Mouse (Mus musculus): ENCODE results near the gene Snx29. TPM values are rescaled to one million over a fixed set of nuclear protein-coding genes. Genes with fewer than 3 reads are reported as not detected.
"Not testable (repeated sequence)": the region's sequence is repeated elsewhere in the genome, so short reads cannot be mapped to it uniquely, and the experiment has no call there.

Gene Snx29
- polyA plus RNA-seq, 1 experiment from 2014 or later = 19.8 TPM

DNA sequence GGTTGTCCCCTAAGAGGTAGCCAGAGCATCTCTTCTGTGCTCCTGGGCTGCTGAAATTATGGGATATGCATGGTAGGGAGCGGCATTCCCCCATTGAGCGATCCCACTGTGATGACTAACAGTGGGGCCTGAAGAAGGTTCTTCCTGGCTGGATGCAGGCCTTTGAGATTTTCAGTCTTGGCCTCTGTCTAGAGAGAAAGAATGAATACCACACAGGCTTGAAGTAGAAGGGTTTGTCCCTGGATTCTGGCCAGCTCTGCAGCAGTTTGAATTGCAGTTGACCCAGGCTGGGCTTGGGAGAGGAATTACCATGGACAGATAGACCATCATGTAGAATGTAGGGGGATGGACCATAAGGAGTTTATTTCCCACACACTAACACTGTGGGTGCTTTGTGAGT is 159.5 kb downstream of the Snx29 start:
- Histone ChIP-seq H3K36me3 (ENCODE audit: inconsistent target) (no peaks in the 10 kb centered on the region), H3K27ac (no peak overlapping the region), H3K4me3 (ENCODE audit: inconsistent target) (no peak overlapping the region), H3K79me2 (ENCODE audit: inconsistent target) (peaks cover 54% of the 10 kb centered on the region)
- WGBS (ENCODE audit: missing documents) = 93% methylated on average over 2 of the region's 2 CpGs

DNA sequence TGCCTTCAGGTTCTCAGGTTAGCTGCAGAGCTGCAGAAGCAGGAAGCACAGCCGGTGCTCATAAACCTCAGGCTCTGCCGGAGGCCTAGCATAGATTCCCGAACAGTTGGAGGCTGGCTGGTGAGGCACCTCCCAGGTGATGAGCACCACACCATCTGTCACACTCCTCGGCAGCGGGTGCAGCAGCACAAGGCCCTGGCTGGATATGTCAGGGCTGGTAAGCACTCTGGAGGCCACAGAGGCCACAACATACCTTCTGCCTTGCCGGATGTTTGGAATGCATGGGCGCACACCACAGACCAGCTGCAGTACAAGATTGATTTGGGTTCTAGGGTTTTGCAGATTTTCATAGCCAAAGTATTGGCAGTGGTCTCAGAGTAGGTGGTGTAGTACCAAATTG is 172.2 kb downstream of the Snx29 start:
- no peaks in the 10 kb centered on the region for H3K36me3 ChIP-seq (ENCODE audit: inconsistent target)
- H3K27ac ChIP-seq = no peak overlapping the region
- 76% methylated on average over 6 of the region's 7 CpGs for WGBS (ENCODE audit: missing documents)
- H3K79me2 ChIP-seq (ENCODE audit: inconsistent target) = peaks cover 76% of the 10 kb centered on the region
- H3K4me3 ChIP-seq (ENCODE audit: inconsistent target) = no peak overlapping the region

DNA sequence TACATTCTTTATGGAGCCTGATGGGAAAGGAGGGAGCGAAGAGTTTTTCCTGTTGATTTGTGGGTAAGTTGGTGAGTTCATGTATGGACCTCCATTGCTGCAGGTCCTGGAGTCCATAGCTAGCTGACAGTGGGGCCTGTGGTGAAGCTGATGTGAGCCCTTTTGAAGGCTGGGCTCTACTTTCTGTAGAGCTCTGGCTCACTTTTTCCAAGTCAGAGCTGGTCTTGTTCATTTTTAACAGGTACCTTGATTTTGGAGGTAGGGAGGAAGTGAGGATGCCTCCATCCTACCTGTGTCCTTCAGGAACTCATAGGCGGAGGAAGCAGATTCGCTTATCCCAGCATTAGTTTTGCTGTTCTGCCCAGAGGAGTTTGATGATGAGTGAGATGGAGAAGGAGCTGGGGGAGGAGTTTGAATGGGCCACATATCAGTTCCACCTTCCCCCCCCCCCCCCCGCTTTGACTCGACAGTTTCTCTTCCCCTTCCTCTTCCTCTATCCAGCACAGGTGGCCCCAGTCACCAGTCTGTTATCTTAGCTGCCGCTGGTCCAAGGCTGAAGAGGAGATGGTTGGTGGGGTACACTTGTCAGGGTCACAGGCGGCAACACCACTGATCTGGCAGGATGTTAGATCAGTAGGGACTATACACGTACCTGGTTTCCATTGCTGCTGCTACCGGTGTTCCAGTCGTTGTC is 173.4 kb downstream of the Snx29 start:
- no peak overlapping the region for H3K27ac ChIP-seq
- 63% methylated on average over 8 of the region's 10 CpGs for WGBS (ENCODE audit: missing documents)
- H3K4me3 ChIP-seq (ENCODE audit: inconsistent target) = no peak overlapping the region
- H3K79me2 ChIP-seq (ENCODE audit: inconsistent target) = peaks cover 68% of the 10 kb centered on the region
- H3K36me3 ChIP-seq (ENCODE audit: inconsistent target) = peaks cover 4% of the 10 kb centered on the region; the same call in 1 of the 2 replicates

DNA sequence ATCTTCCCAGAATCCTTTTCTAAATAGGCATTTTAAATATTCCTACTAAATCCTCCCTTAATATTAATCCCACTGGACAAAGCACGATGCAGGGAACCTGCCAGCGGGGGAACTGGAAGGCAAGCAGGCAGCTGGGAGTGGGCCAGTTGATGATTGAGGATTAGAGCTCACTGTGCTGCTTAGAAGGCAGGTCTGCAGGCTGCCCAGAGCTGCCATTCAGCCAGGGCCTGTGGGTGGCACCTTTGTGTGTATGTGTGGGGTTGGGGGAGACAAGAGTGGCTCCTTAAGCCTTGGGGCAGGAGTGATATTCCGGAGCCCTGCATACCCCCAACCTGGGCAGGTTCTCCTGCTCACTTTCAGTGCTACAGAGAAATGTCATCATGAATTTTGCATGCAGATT is 174.0 kb downstream of the Snx29 start:
- no peak overlapping the region for H3K27ac ChIP-seq
- H3K36me3 ChIP-seq (ENCODE audit: inconsistent target) = peaks cover 4% of the 10 kb centered on the region; the same call in 1 of the 2 replicates
- 97% methylated on average over 3 of the region's 3 CpGs for WGBS (ENCODE audit: missing documents)
- H3K79me2 ChIP-seq (ENCODE audit: inconsistent target) = peaks cover 61% of the 10 kb centered on the region
- no peak overlapping the region for H3K4me3 ChIP-seq (ENCODE audit: inconsistent target)

DNA sequence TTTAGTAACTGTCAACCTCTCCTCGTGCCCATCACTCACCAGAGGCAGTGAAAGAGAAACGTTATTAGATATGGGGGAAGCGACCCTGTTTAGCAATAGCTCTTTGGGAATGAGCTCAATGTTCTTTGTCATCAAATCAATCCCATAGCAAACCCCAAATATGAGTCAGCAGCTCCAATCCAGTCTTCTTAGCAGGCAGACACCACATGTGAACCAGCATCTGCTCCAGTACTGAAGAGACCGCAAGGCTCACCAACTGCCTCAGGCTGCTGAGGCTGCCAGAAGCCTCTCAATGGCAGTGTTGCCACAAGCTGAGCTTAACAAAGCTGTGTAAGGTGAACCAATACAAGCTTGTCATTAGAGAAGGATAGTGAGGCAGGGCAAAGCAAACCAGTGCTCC is 177.4 kb downstream of the Snx29 start:
- no peak overlapping the region for H3K27ac ChIP-seq
- no peak overlapping the region for H3K4me3 ChIP-seq (ENCODE audit: inconsistent target)
- H3K36me3 ChIP-seq (ENCODE audit: inconsistent target) = peaks cover 4% of the 10 kb centered on the region; the same call in 1 of the 2 replicates
- WGBS (ENCODE audit: missing documents) = 94% methylated on average over 4 of the region's 4 CpGs
- peaks cover 44% of the 10 kb centered on the region; the same call in 1 of the 2 replicates for H3K79me2 ChIP-seq (ENCODE audit: inconsistent target)

DNA sequence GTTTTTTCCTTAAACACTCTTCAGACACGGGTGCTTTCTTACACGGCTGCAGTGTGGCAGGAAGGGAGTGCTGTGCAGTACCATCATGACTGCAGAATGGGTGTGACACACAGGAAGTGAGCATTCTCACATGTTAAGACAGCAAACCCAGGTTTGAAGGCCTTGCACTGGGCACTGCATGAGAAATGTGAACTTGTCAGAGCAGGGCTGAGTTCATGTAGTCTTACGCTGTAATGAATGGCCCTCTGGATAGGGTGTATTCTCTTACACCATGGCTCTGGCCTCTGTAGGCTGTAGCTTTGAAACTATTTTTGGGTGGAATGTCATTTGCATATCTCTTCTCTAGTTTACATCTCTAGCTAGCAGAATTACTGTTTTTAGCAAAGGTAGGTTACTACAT is 178.4 kb downstream of the Snx29 start:
- no peak overlapping the region for H3K4me3 ChIP-seq (ENCODE audit: inconsistent target)
- WGBS (ENCODE audit: missing documents) = 86% methylated on average over 3 of the region's 3 CpGs
- H3K36me3 ChIP-seq (ENCODE audit: inconsistent target) = peaks cover 4% of the 10 kb centered on the region; the same call in 1 of the 2 replicates
- H3K27ac ChIP-seq = no peak overlapping the region
- H3K79me2 ChIP-seq (ENCODE audit: inconsistent target) = peaks cover 33% of the 10 kb centered on the region; the same call in 1 of the 2 replicates

DNA sequence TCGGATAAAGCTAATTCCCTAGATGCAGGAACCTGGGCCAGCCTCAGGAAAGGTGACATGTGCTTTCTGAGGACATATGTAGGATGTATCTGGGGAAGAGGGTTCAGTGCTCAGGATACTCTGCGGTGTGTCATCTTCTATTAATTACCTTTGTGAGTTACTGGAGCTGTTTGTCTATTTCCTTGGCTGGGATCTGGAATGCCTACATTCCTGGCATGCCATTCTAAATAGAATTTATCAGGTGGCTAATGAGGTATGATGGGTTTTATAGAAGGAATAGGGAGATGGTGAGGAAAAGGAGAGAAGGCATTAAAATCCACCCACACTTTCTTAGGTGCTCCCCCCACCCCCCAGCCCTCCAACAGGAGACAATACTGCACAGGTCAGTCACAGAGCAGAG is 178.9 kb downstream of the Snx29 start:
- peaks cover 6% of the 10 kb centered on the region; the same call in 1 of the 2 replicates for H3K36me3 ChIP-seq (ENCODE audit: inconsistent target)
- WGBS (ENCODE audit: missing documents) = 97% methylated on average over 2 of the region's 2 CpGs
- no peak overlapping the region for H3K27ac ChIP-seq

DNA sequence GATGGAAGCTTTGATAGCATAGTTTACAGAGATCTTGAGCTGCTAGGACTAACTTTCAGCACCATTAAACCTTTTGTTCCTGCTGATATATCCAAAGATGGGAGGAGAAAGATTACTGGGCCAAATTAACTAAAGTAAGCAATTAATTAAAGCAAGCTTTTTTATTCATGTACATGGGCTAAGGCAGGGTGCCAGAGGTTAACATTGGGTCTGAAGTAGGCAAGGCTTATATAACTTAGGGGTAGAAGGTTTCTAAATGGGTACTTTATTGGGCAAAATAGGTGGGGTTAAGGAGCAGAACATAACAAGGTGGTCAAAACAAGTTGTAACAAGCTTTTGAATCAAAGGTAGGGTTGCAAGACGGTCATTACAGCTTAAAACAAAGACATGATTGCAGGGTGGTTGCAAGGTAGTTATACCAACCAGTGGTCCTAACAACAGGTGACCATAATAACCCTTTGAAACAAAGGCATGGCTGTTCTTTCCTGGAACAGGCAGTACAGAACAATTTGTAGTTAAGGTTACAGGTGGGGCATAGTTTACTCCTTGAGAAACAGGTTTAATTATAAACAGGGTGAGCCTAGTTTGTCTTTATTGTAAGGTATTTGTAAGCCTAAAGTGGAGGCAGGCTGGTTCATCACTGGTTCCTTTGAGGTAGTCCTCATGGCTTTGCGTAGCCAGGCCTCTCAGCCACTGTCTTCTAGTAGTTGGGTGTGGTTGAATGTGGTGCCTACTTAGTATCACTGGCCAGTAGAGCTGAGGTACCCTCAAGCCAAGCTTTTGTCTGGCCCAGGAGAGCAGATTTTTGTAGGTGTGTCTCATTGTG is 182.2 kb downstream of the Snx29 start:
- Histone ChIP-seq H3K27ac (no peak overlapping the region), H3K79me2 (ENCODE audit: inconsistent target) (peaks cover 14% of the 10 kb centered on the region; the same call in 1 of the 2 replicates), H3K36me3 (ENCODE audit: inconsistent target) (peaks cover 15% of the 10 kb centered on the region; the same call in 1 of the 2 replicates), H3K4me3 (ENCODE audit: inconsistent target) (no peak overlapping the region)
- WGBS (ENCODE audit: missing documents) = 95% methylated on average over 2 of the region's 2 CpGs

More for the DNA sequence above, 178.9 kb downstream of the Snx29 start:
- H3K79me2 ChIP-seq (ENCODE audit: inconsistent target) = peaks cover 29% of the 10 kb centered on the region; the same call in 1 of the 2 replicates
- H3K4me3 ChIP-seq (ENCODE audit: inconsistent target) = no peak overlapping the region

DNA sequence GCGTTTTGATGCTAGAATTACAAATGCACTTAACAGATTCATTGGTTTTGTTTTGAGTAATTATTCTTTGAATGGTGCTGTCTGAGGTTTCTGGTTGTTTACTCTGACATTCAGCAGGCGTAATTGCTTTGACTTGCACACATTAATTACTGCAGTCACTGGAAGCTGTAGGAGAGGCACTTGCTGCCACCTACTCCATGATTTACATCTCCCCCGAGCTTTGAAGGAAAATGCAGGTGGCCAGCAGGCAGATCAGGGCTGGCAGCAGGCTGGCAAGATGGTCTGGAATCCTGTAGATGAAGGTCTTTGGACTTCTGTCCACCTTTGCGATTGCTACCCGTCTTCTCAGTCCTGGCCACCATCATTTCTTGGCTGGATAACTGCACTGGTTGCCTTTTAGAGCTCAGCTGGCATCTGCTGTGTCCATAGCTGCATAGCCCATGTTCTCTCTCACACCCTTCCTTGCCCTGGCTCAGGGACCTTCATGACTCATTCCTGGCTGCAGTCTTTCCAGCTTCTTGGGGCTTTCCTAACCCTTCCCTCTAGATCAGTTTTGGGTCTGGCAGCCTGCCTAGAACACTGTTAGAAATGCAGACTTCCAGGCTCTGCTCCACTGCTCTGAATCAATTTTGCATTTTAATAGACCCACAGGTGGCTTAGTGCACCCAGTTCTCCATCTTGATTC is 182.9 kb downstream of the Snx29 start:
- Histone ChIP-seq H3K79me2 (ENCODE audit: inconsistent target) (peaks cover 14% of the 10 kb centered on the region; the same call in 1 of the 2 replicates), H3K36me3 (ENCODE audit: inconsistent target) (peaks cover 11% of the 10 kb centered on the region; the same call in 1 of the 2 replicates), H3K27ac (no peak overlapping the region), H3K4me3 (ENCODE audit: inconsistent target) (no peak overlapping the region)
- 100% methylated on average over 5 of the region's 5 CpGs for WGBS (ENCODE audit: missing documents)

DNA sequence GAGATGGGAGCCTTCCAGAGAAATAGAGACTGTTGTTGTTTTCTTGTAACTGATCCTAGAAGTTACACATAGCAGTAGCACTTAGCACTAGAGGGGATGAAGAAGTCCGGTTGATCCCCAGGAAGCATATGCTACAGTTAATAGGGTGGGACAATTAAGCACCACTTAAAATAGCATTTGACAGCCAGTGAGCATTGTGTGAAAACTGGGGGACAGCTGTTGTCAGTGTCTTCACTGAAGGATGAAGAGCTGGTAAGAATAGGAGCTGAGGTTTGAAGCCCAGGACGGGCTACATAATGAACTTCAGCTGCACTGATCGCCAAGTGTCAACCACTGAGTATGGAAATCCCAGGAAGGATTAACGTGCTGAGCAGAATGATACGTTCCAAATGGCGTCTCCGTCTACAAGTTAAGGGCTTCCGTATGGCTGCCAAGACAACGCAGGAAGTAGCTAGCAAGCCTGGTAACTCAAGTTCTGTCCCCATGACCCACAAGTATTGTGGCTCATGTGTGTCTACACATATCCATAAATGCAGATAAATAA is 184.6 kb downstream of the Snx29 start:
- no peak overlapping the region for H3K4me3 ChIP-seq (ENCODE audit: inconsistent target)
- 97% methylated on average over 9 of the region's 9 CpGs for WGBS (ENCODE audit: missing documents)
- H3K79me2 ChIP-seq (ENCODE audit: inconsistent target) = peaks cover 14% of the 10 kb centered on the region; the same call in 1 of the 2 replicates
- peaks cover 11% of the 10 kb centered on the region; the same call in 1 of the 2 replicates for H3K36me3 ChIP-seq (ENCODE audit: inconsistent target)
- no peak overlapping the region for H3K27ac ChIP-seq

DNA sequence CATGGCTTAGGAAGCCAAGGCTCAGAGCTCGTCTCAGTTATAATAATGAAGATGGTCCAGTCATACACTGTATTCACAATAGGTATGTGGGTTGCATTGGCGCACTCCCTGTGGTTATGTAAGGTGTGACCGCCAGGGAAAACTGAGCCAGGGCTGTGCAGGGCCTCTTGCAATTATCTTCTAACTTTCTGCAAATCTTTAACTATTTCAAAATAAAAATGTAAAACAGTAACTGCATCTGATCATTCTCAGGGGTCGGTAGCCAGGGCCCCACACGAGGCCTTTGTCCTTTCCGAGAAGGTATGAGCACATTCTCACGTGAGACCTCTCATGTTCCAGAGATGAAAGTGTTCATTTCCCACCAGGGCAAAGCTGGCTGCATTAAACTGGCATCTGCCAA is 185.6 kb downstream of the Snx29 start:
- peaks cover 16% of the 10 kb centered on the region; the same call in 1 of the 2 replicates for H3K36me3 ChIP-seq (ENCODE audit: inconsistent target)
- no peak overlapping the region for H3K27ac ChIP-seq
- WGBS (ENCODE audit: missing documents) = 94% methylated on average over 7 of the region's 7 CpGs
- H3K4me3 ChIP-seq (ENCODE audit: inconsistent target) = no peak overlapping the region
- H3K79me2 ChIP-seq (ENCODE audit: inconsistent target) = peaks cover 11% of the 10 kb centered on the region; the same call in 1 of the 2 replicates

DNA sequence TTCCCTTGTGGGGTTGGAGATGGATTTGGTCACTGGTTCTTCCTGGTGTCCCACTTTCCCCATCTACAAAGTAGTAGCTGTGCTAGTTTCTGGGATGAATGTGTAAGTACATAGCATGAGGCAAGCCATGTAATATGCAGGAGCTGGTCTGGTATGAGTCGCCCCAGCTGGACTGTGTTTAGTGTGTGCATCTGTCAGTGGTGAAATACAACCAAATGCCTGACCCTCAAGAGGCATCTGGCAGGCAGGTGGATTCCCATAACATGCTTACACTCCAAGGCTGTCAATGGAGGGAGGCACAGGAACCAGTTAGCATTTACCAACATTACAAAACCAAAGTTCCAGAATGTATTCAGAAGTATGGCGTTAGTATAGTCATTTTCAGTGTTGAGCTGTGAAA is 187.7 kb downstream of the Snx29 start:
- Histone ChIP-seq H3K79me2 (ENCODE audit: inconsistent target) (no peaks in the 10 kb centered on the region), H3K36me3 (ENCODE audit: inconsistent target) (peaks cover 34% of the 10 kb centered on the region), H3K27ac (no peak overlapping the region), H3K4me3 (ENCODE audit: inconsistent target) (no peak overlapping the region)
- 96% methylated on average over 2 of the region's 2 CpGs for WGBS (ENCODE audit: missing documents)

DNA sequence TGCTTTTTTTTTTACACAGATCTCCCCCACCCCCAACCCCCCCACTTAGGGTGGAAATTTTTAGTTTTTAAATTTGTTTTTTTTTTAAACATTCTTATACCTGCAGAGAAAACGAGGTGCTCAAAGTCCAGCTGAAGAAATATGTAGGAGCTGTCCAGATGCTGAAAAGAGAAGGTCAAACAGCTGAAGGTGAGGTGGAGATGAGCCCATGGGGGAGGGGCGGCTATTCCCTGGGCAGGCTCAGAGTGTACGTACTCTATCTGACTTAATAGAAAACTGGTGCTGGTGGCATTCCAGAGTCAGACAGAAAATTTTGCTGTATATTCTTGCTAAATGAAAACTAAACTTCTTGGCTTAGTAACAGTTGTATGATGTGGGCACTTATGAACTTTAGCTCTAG is 188.1 kb downstream of the Snx29 start:
- WGBS (ENCODE audit: missing documents) = 100% methylated on average over 2 of the region's 3 CpGs
- no peak overlapping the region for H3K27ac ChIP-seq

DNA sequence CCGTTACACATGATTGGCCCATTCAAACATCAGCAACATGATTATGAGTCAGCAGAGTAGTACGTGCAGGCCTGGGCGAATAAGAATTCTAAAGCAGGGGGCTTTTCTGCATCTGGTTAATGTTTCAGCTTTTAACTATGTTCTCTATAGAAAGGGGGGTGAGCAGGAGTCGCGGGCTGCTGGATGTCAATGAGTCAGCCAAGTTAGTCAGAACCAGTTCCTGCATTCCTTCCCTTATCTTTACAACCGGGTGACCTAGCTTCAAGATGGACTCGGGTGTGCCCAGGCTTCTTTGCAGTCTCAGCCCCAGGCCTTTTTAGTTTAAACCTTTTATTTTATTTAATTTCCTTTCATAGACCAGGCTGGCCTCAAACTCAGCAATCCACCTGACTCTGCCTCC is 189.0 kb downstream of the Snx29 start:
- 93% methylated on average over 7 of the region's 7 CpGs for WGBS (ENCODE audit: missing documents)
- not testable (repeated sequence) for H3K27ac ChIP-seq; H3K4me3 ChIP-seq (ENCODE audit: inconsistent target); H3K79me2 ChIP-seq (ENCODE audit: inconsistent target)
- peaks cover 37% of the 10 kb centered on the region for H3K36me3 ChIP-seq (ENCODE audit: inconsistent target)

More for the DNA sequence above, 188.1 kb downstream of the Snx29 start:
- Histone ChIP-seq H3K79me2 (ENCODE audit: inconsistent target) (no peaks in the 10 kb centered on the region), H3K36me3 (ENCODE audit: inconsistent target) (peaks cover 37% of the 10 kb centered on the region), H3K4me3 (ENCODE audit: inconsistent target) (no peak overlapping the region)
